Mouse (Mus musculus): Measurements from ENCODE around the gene 2610528J11Rik. TPM values are rescaled to one million over a fixed set of nuclear protein-coding genes. Genes with fewer than 3 reads are reported as not detected.

2610528J11Rik gene
- total and polyA plus RNA-seq, 3 experiments, result not detected

DNA sequence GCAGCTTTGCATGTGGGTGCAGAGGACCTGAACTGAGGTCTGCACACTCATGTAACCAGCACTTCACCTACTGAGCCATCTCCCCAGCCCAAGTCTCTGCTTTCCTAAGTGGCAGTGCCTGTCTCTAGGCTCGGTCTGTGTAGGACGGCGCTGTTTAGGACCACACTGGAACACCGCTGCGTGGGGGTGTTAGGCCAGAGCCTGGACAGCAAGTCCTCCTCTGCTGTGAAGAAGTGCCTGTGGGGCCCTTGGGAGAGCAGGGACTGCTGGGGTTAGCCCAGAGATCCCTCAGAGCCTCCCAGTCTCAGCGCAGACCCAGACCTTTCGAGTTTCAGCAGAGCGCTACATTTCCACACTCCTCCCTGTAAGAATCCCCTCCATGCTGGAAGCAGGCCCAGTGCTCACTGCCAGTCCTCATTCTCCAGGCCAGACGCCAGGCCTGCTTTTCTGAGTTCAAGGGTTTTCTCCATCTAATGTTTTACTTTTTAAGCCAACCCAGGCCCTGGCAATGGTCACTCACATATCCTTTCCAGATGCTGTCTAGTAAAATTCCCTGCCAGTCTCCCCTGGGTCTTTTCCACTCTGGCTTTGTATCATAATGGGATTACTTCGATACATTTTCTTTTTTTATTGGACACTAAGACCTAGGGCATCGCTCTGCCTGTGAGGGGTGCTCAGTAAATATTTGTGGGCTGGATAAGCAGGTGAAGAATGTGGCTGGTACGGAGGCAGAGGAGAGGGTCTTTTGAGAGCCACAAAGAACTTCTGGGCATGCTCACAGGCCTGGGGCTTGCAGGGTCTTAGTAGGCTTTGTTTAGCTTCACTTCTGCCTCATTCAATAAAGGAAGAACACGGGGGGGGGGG lies 37.5 kb downstream of the 2610528J11Rik start:
- H3K9ac ChIP-seq (ENCODE audit: insufficient read depth, low read depth), result no peak overlapping the region
- H3K9me3 ChIP-seq (replicated peaks; ENCODE audit: low read length), result peaks cover 4% of the 10 kb centered on the region
- dilution Hi-C loops (cut with MboI; ENCODE audit: extremely low pct_ligation_motif_present, extremely low pct_unique_long_range_greater_than_20kb, low sequenced_read_pairs) (no loop called here), in situ Hi-C loops (cut with MboI; ENCODE audit: low pct_ligation_motif_present, low pct_unique_long_range_greater_than_20kb, low sequenced_read_pairs) (loop anchor here (10.0 kb wide), 1 partner anchor 339 kb away; no protein-coding TSS in a partner anchor)
- no peak overlapping the region for H3K27ac ChIP-seq (ENCODE audit: insufficient read depth, low read depth)
- H3K27me3 ChIP-seq (replicated peaks), result peaks cover 89% of the 10 kb centered on the region
- no peaks in the 10 kb centered on the region for H3K36me3 ChIP-seq (replicated peaks in 1 of 2; ENCODE audit: control insufficient read depth in 1 of 2, insufficient read depth in 1 of 2, low read length in 1 of 2)
- H3K79me2 ChIP-seq (replicated peaks; ENCODE audit: control insufficient read depth, extremely low read depth, insufficient read depth, poor library complexity, severe bottlenecking), result no peaks in the 10 kb centered on the region
- TF ChIP-seq POLR2AphosphoS2 (IDR thresholded peaks at IDR 0.05; ENCODE audit: low read depth, low read length) (no peak), TBP (conservative IDR thresholded peaks at IDR 0.05; ENCODE audit: low read depth, low read length) (no peak), KAT2A (IDR thresholded peaks at IDR 0.05; ENCODE audit: insufficient replicate concordance, low read length) (no peak), TCF12 (IDR thresholded peaks at IDR 0.05; ENCODE audit: low read depth, low read length) (no peak), ZKSCAN1 (IDR thresholded peaks at IDR 0.05; ENCODE audit: borderline replicate concordance, low read depth, low read length) (no peak), ZC3H11A (IDR thresholded peaks at IDR 0.05; ENCODE audit: low read depth, low read length) (no peak), GABPA (IDR thresholded peaks at IDR 0.05; ENCODE audit: insufficient replicate concordance, low read depth, low read length) (no peak), NRF1 (IDR thresholded peaks at IDR 0.05; ENCODE audit: low read depth, low read length) (no peak), EP300 (IDR thresholded peaks at IDR 0.05; ENCODE audit: low read length) (no peak), POLR2A (IDR thresholded peaks at IDR 0.05; ENCODE audit: low read depth, low read length) (no peak), ZMIZ1 (IDR thresholded peaks at IDR 0.05; ENCODE audit: low read depth, low read length) (no peak), SMC3 (IDR thresholded peaks at IDR 0.05; ENCODE audit: low read depth, low read length) (no peak), E2F4 (IDR thresholded peaks at IDR 0.05; ENCODE audit: insufficient replicate concordance, low read depth, low read length) (no peak), ETS1 (conservative IDR thresholded peaks at IDR 0.05; ENCODE audit: low read depth, low read length) (no peak), PAX5 (IDR thresholded peaks at IDR 0.05; ENCODE audit: low read length) (no peak)
- no peaks in the 10 kb centered on the region for H3K4me1 ChIP-seq (ENCODE audit: control insufficient read depth in 1 of 2, insufficient read depth in 2 of 2)
- no peak overlapping the region for H3K4me2 ChIP-seq (ENCODE audit: insufficient read depth, low read depth, poor library complexity, severe bottlenecking)
- H3K4me3 ChIP-seq (replicated peaks in 1 of 3; ENCODE audit: low read depth in 2 of 3, low read length in 2 of 3, poor library complexity in 1 of 3), result no peak overlapping the region
- DNase-seq (ENCODE audit: extremely low read depth), result no peak

DNA sequence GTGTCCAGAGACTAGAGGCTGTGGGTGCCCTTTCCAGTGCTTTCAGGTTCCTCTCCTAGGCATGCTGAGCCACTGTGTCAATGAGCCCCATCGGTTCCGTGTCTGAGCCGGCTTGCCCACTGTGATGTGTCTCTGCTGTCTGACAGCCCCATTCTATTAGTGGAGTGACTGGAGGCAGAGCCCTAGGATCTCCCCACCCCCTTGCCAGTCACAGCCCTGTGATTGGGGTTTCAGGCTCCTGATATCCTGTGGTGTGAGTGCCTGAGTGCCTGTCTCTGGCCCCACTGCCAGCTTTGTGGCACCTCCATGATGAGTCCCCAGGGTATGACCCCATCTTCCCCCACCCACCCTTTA lies 38.1 kb downstream of the 2610528J11Rik start:
- dilution Hi-C loops (cut with MboI; ENCODE audit: extremely low pct_ligation_motif_present, extremely low pct_unique_long_range_greater_than_20kb, low sequenced_read_pairs), result no loop called here
- peaks cover 90% of the 10 kb centered on the region for H3K27me3 ChIP-seq (replicated peaks)
- no peaks in the 10 kb centered on the region for H3K36me3 ChIP-seq (replicated peaks in 1 of 2; ENCODE audit: control insufficient read depth in 1 of 2, insufficient read depth in 1 of 2, low read length in 1 of 2)
- H3K9me3 ChIP-seq (replicated peaks; ENCODE audit: low read length), result peaks cover 4% of the 10 kb centered on the region
- H3K4me1 ChIP-seq (ENCODE audit: control insufficient read depth in 1 of 2, insufficient read depth in 2 of 2), result no peaks in the 10 kb centered on the region
- TF ChIP-seq MEF2A (IDR thresholded peaks at IDR 0.05; ENCODE audit: borderline replicate concordance, low read depth, low read length) (no peak), ZKSCAN1 (IDR thresholded peaks at IDR 0.05; ENCODE audit: borderline replicate concordance, low read depth, low read length) (no peak), GABPA (IDR thresholded peaks at IDR 0.05; ENCODE audit: insufficient replicate concordance, low read depth, low read length) (no peak), PAX5 (IDR thresholded peaks at IDR 0.05; ENCODE audit: low read length) (no peak), CHD1 (IDR thresholded peaks at IDR 0.05; ENCODE audit: low read depth, low read length) (no peak), SIN3A (IDR thresholded peaks at IDR 0.05; ENCODE audit: low read length) (no peak), ZMIZ1 (IDR thresholded peaks at IDR 0.05; ENCODE audit: low read depth, low read length) (no peak), ETS1 (conservative IDR thresholded peaks at IDR 0.05; ENCODE audit: low read depth, low read length) (no peak), E2F4 (IDR thresholded peaks at IDR 0.05; ENCODE audit: insufficient replicate concordance, low read depth, low read length) (no peak), MAZ (IDR thresholded peaks at IDR 0.05; ENCODE audit: low read depth, low read length) (no peak), NRF1 (IDR thresholded peaks at IDR 0.05; ENCODE audit: low read depth, low read length) (no peak)
- H3K9ac ChIP-seq (ENCODE audit: insufficient read depth, low read depth), result no peak overlapping the region
- DNase-seq (ENCODE audit: extremely low read depth), result no peak
- H3K27ac ChIP-seq (ENCODE audit: insufficient read depth, low read depth), result no peak overlapping the region
- no peak overlapping the region for H3K4me3 ChIP-seq (replicated peaks in 1 of 3; ENCODE audit: low read depth in 2 of 3, low read length in 2 of 3, poor library complexity in 1 of 3)
- no peak overlapping the region for H3K4me2 ChIP-seq (ENCODE audit: insufficient read depth, low read depth, poor library complexity, severe bottlenecking)
- no peaks in the 10 kb centered on the region for H3K79me2 ChIP-seq (replicated peaks; ENCODE audit: control insufficient read depth, extremely low read depth, insufficient read depth, poor library complexity, severe bottlenecking)
- in situ Hi-C loops (cut with MboI; ENCODE audit: low pct_ligation_motif_present, low pct_unique_long_range_greater_than_20kb, low sequenced_read_pairs), result loop anchor here (10.0 kb wide), 1 partner anchor 340 kb away; no protein-coding TSS in a partner anchor
